Mouse (Mus musculus) C2C12 (cell line): Measurements from ENCODE around the gene Pou2f1. TPM values are rescaled to one million over a fixed set of nuclear protein-coding genes. Genes with fewer than 3 reads are reported as not detected.

Experiments used
- H3K27me3 ChIP-seq: one replicate; pipeline ENCODE4 v1.6.1; 2011; ENCODE audit not compliant: control insufficient read depth, insufficient read depth, insufficient read length
- H3K36me3 ChIP-seq: one replicate; pipeline ENCODE4 v1.6.1; 2011; ENCODE audit not compliant: control insufficient read depth, insufficient read depth
- H3K4me3 ChIP-seq: one replicate; pipeline ENCODE4 v1.5.1; 2011; ENCODE audit warnings: mild to moderate bottlenecking, control low read depth; ENCODE audit not compliant: poor library complexity, insufficient read depth, severe bottlenecking
- H3K79me2 ChIP-seq: one replicate; pipeline ENCODE4 v1.6.1; 2011; ENCODE audit not compliant: control insufficient read depth, insufficient read depth
- H3K79me3 ChIP-seq: one replicate; pipeline ENCODE4 v1.6.1; 2011; ENCODE audit warnings: low read depth, control low read depth
- H3ac ChIP-seq: one replicate; pipeline ENCODE3; 2011; ENCODE audit warnings: low read depth; ENCODE audit not compliant: control insufficient read depth, insufficient read length
- CEBPB ChIP-seq: IDR thresholded peaks from one replicate; pipeline ENCODE4 v1.6.1; 2011; ENCODE audit warnings: low read depth, mild to moderate bottlenecking, control low read depth, moderate library complexity
- CTCF ChIP-seq: IDR thresholded peaks from one replicate; pipeline ENCODE4 v1.5.1; 2011; ENCODE audit not compliant: control insufficient read depth, insufficient read depth, insufficient read length
- FOSL1 ChIP-seq: IDR thresholded peaks from one replicate; pipeline ENCODE4 v1.8.0; 2011; ENCODE audit warnings: mild to moderate bottlenecking, low read length; ENCODE audit not compliant: poor library complexity, insufficient read depth, severe bottlenecking
- MAX ChIP-seq: IDR thresholded peaks from one replicate; pipeline ENCODE4 v1.6.1; 2011; ENCODE audit warnings: mild to moderate bottlenecking, control low read depth
- MYOD1 ChIP-seq: IDR thresholded peaks from one replicate; pipeline ENCODE4 v1.6.1; 2011; ENCODE audit warnings: low read depth; ENCODE audit not compliant: control insufficient read depth, insufficient read length
- MYOG ChIP-seq: IDR thresholded peaks from one replicate; pipeline ENCODE4 v1.6.1; 2011; ENCODE audit not compliant: control insufficient read depth, insufficient read length; ENCODE audit errors: extremely low read depth
- USF1 ChIP-seq: IDR thresholded peaks from one replicate; pipeline ENCODE4 v1.6.1; 2011; ENCODE audit warnings: low read depth, mild to moderate bottlenecking, control low read depth, moderate library complexity
- polyA plus RNA-seq: library from polyadenylated mRNA; unstranded; fragments of >200 nt; fragmentation: generic; extraction: Trizol; gene quantifications from one replicate; pipeline ENCODE4 v1.2.1, GENCODE M21; 2012; ENCODE audit warnings: missing spikeins

Gene Pou2f1
- polyA plus RNA-seq, 1 experiment, result 3.2 TPM

- Histone ChIP-seq H3K79me3 (no peaks in the 10 kb centered on the region), H3K79me2 (no peaks in the 10 kb centered on the region), H3K27me3 (no peaks in the 10 kb centered on the region), H3ac (no peak overlapping the region), H3K36me3 (no peaks in the 10 kb centered on the region), H3K4me3 (no peak overlapping the region)
- TF ChIP-seq CTCF (no peak), FOSL1 (no peak), USF1 (no peak), CEBPB (no peak), MYOG (no peak), MYOD1 (no peak), MAX (no peak)
These were observed 180.4 kb downstream of the Pou2f1 start for GRCm38 (mm10) chr1:165822031-165822430.

- no peak for TF ChIP-seq MYOD1
- Histone ChIP-seq H3K4me3 (no peak overlapping the region), H3K79me3 (no peaks in the 10 kb centered on the region), H3K79me2 (no peaks in the 10 kb centered on the region), H3K27me3 (no peaks in the 10 kb centered on the region), H3K36me3 (no peaks in the 10 kb centered on the region), H3ac (no peak overlapping the region)
These were observed 183.3 kb downstream of the Pou2f1 start for GRCm38 (mm10) chr1:165819147-165819546.

DNA sequence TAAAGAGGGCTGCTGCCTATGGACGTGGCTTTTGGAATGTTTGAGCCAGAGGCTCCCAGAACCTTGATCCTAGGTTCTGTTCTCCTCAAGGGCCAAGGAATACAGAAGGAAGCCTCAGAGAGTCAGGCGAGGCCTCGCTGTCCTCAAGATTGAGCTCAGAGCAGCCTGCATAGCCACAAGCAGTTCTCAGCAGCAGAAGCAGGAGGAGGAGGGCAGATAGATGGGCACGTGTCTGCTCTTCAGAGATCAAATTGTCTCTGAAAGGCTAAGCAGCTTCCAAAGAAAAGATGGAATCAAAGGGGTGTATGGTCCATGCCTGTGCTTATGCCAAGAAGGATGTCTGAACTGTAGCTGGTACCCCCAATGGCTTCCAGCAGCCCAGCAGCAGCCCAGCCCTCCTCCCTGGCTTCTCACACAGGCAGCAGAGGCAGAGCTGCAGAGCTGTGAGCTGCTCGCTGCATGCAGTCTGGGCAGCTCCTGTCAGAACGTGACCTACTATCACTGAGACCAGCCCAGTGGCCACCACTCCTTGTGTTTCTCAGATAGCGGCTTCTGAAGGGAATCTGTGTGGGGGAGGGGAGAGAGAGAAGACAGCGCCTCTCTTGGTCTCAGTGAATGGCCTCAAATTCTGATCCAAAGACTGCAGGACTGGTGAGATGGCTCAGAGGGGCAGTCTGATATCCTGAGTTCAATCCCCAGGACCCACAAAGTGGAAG lies 184.2 kb downstream of the Pou2f1 start:
- Histone ChIP-seq H3K27me3 (no peaks in the 10 kb centered on the region), H3ac (no peak overlapping the region), H3K79me2 (no peaks in the 10 kb centered on the region), H3K36me3 (no peaks in the 10 kb centered on the region), H3K79me3 (no peaks in the 10 kb centered on the region), H3K4me3 (no peak overlapping the region)
- TF ChIP-seq MYOG (no peak), CEBPB (no peak), CTCF (no peak), USF1 (no peak), MYOD1 (no peak), FOSL1 (no peak), MAX (no peak)

DNA sequence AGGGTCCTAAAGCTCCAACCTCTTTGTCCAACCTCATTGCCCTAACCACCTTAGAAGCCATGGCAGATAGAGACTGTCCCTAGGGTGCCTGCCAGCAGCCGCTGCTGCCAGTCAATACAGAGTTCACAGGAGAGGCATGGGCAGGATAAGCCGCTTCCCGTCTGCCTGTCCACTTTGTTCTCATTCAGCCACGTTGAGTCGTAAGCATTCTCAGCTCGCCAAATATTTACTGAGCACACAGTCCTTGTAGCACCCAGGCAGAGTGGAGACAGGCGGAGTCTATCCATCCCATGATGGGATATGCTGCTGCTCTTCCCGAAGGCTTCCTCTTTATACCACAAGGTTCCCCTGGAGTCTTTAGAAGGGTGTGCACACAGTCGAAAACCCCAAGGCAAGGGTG lies 185.2 kb downstream of the Pou2f1 start:
- Histone ChIP-seq H3K27me3 (no peaks in the 10 kb centered on the region), H3ac (no peak overlapping the region), H3K4me3 (no peak overlapping the region), H3K79me3 (no peaks in the 10 kb centered on the region), H3K36me3 (no peaks in the 10 kb centered on the region), H3K79me2 (no peaks in the 10 kb centered on the region)
- TF ChIP-seq USF1 (no peak), MYOD1 (peak; percentile 22)

GRCm38 (mm10) chr1:165816391-165816790 lies 186.1 kb downstream of the Pou2f1 start:
- no peaks in the 10 kb centered on the region for H3K79me2 ChIP-seq
- H3K27me3 ChIP-seq, result no peaks in the 10 kb centered on the region
- TF ChIP-seq MAX (no peak), CEBPB (no peak), MYOG (no peak), FOSL1 (no peak), USF1 (no peak), MYOD1 (no peak)
- H3K36me3 ChIP-seq, result no peaks in the 10 kb centered on the region
- no peaks in the 10 kb centered on the region for H3K79me3 ChIP-seq
- H3ac ChIP-seq, result no peak overlapping the region
- H3K4me3 ChIP-seq, result no peak overlapping the region

Other genes with a start within 250 kb of the Pou2f1 start
- gene Creg1, start 238.9 kb downstream of the Pou2f1 start, polyA plus RNA-seq, result 21.2 TPM
- 0.05 TPM for gene Cd247, start 214.0 kb downstream of the Pou2f1 start, polyA plus RNA-seq
- gene Dusp27, start 125.2 kb upstream of the Pou2f1 start, polyA plus RNA-seq, result 5.4 TPM
- gene Gpa33, start 127.6 kb upstream of the Pou2f1 start, polyA plus RNA-seq, result 0.37 TPM
- not detected for gene Mael, start 236.1 kb upstream of the Pou2f1 start, polyA plus RNA-seq